Mouse (Mus musculus): Measurements from ENCODE around the gene Scn9a.

The Scn9a gene

DNA sequence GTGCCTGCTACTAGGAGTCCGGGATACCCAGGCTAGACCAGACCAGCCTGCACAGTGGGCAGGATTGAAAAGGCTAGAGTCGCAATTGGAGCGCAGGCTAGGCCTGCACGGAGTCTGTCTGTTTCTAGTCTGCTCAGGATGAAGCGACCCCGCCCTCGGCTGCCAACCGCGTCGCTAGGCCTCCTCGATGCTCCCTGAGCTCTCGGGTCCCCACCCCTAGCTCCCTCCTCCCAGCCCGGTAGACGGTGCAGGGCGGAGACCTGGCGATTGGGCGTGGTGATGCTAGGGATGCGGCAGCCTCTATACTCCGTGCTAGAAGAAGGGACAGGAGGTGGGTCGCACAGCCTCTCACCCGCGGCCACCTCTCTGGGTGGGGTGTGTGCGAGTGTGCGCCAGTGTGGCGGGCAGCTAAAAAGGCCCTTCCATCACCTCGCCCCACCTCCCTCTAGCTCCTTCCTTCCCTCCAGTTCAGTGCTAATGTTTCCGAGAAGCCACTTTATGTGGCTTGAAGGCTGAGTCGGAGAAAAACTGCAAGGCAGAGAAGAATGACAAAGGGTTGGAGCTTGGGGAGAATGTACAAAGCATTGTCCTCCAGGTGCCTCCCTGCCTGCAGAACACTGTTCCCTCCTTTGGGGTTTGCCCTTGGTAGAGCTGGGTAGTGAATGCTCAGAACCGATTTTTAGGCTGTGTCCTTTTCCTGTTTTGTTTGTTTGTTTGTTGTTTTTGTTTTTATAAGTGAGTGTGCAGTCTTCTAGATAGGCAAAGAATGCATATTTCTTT lies at the start of gene Scn9a:
Gene Scn9a (minus strand): TSS at position 383 of the 780 bp plus-strand sequence.
- DNase-seq (ENCODE audit: low spot score in 2 of 2) = no peak

DNA sequence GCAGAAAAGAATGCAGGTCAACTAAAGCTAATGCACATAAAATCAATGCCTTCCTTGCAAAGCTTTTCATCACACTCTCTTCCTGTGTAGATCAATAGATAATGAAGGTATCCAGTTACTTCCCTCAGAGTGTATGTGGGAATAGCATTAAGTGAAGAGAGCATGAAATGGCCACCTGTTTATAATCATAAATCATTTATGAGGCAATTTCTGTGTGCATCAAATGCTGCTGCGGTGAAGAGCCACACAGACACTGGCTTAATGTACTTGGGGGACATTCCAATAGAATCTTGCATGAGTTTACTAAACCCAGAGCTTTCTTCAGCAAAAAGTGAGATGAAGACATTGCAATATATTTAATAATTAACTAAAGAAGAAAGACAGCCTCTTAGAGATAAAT lies 27.2 kb upstream of the Scn9a start:
- DNase-seq (ENCODE audit: low spot score in 2 of 2) = no peak

DNA sequence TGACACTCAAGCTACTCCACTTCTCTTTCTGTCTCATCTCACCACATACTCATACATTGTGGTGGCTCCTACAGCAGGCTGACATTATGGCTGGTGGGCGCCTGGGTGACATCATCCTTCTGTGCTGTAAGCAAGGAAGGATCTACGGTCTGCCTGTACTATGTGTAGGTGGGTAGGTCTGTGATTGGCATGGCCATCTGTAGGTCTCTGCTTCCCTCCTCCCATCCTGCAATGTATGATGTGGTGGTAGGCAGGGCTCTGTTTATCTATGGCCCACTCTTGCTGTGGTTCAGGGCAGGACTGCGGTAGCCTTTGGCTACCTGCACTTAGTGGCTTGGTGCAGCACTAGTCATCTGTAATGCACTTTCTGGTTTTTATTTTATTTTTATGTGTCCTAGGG lies 21.7 kb upstream of the Scn9a start:
- DNase-seq (ENCODE audit: low spot score in 2 of 2) = no peak

DNA sequence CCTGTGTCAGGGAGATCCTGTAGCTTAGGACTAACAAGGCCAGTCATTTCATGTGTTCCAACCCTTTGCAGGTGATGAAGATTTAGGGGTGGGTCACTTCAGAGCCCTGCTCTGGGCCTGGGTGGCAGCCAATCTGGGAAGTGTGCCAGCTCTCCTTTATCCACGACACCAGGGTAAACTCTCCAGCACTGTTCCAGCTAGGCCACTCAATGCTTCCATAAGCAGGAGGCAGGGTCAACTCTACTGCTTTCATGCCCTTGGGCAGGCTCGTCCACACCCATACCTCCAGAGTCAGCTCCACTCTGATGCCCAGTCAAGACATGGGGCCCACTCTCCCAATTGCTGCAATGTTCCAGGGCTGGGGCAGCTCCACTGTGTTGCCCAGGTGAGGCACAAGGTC lies 20.7 kb upstream of the Scn9a start:
- no peak for DNase-seq (ENCODE audit: low spot score in 2 of 2)

DNA sequence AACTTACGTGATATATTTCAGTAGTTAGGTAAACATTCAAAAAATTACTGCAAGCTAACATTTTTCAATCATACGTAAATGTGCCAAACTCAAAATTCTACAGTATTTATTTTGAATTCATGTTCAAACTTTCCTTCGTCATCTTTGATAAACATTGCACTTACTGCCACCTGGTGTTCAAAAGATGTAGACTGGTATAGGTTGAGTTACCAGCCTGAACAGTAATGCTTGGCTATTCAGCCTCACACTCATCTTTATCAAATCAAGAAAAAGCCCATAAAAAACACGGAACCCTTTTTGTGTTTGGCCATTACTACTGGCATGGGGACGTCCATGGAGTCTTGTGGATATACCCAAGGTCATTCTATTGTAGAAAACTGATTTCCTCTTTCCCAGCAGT lies 9.6 kb upstream of the Scn9a start:
- DNase-seq (ENCODE audit: low spot score in 2 of 2) = no peak

DNA sequence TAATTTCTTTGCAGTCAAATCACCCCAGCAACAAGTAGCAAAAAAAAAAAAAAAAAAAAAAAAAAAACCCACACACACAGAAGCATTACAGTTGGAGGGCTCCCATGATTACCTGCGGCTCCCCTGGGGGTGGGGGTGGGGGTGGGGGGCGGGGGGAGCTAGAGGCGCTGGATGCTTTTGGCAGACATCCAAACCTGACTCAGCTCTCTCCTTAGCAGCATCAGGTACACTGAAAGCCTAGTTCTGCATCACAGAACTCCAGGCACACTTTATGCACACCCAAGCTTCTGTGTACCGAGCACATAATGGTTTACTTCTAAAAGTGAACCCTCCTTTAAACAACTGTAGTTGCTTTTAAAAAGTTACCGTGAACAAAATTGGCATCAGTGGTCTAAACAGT lies 2.0 kb downstream of the Scn9a start:
- no peak for DNase-seq (ENCODE audit: low spot score in 2 of 2)

DNA sequence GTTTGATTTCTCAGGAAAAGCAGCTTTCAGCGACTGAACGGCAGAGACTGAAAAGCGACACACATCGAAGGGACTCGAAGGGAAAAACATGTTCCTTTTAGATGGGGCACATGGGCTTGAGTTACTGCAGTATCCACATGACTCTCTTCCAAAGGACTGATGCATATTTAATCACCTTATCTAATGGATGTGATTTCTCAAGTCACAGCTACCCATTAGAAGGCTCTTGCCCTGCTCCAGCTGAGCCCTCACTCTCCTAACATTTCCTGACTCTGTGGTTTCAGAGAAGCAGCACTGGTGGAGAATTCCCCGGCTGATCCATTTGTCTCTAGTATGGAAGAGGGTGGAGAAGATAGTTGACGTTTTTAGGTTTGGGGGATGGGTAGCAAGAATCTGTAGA lies 23.7 kb downstream of the Scn9a start:
- DNase-seq (ENCODE audit: low spot score in 2 of 2) = no peak

DNA sequence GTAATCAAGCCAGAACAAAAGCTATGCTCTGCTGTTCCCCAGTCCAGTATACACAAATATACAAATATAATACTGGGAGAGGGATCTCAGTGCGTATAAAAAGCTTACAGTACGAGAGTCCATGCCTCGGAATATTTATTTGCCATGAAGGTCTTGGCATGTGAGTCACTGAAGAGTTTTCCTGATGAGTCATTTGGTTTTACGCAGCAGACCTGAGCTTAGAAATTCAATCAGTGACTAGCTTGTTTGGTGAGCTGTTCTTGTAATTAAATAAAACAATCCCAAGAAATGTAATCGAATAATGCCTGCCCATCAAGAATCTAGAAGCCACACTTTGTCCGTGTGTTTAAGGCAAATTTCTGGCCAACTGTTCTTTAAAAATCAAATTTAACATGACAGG lies 37.4 kb downstream of the Scn9a start:
- DNase-seq (ENCODE audit: low spot score in 2 of 2) = no peak

DNA sequence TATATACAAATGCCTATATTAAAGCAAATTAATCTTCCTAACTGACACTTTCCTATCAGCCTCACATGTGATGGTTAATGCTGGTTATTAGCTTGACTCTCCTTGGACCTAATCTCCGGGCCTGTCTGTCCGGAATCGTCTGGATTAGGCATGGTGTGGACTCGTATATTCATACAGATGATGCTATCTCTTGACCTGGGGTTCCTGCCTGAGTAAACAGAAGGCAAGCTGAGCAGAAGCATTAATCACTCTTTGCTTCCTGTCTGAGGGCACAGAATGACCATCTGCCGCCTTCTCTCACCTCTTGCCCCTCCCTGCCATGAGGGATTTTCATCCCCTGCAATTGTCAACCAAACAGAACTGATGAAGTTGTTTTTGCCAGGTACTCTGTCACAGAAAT lies 38.6 kb downstream of the Scn9a start:
- DNase-seq (ENCODE audit: low spot score in 2 of 2) = no peak

DNA sequence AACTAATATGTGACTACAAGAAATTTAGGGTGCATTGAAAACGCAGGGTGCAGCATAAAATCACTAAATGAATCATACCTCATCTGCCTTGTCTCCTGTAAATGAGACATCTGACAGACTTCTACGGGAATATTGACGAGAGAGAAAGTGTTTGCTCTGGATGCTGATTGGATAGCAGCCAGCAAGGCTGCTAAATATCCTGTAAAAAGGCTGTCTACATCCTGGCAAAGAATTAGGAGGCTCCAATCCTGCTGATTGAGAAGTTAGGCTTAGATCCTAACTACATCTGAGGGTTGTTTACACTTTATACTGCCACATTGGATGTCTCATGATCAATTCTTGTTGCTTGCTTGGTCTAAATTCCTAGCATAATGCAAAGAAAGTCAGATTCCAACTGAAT lies 44.6 kb downstream of the Scn9a start:
- DNase-seq (ENCODE audit: low spot score in 2 of 2) = no peak

DNA sequence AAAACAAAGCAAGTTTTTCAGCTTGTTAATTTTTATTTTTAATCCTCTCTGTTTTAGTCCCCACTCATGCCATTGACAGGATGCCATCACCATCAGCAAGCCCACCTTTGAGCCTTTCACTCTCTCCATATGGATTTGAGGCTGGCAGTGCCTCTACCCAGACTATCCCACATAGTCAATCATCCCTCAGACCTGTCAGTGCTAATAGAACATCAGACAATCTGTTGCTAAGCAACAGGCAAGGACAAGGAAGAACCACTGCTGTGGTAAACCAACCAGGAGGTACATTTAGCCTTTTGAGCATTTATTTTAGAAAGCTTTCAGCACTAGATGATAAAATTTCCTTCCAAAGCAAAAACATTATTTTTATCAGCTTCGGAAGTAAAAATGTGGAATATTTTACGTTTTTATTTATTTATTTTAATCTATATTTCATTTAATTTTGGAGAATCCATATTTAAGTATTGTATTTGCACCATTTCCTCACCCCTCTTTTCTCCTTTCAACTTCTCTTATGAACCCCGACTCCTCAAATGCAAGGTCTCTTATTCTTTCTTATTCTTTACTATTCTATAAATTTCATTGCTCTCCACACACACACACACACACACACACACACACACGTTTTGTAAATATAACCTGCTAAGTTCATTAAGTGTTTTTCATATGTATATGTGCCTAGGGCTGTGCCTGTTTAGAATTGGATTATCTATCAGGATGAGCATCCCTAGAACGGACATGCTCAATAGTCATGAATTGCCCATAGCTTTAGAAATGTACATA lies 54.5 kb downstream of the Scn9a start:
- DNase-seq (ENCODE audit: low spot score in 2 of 2) = no peak

DNA sequence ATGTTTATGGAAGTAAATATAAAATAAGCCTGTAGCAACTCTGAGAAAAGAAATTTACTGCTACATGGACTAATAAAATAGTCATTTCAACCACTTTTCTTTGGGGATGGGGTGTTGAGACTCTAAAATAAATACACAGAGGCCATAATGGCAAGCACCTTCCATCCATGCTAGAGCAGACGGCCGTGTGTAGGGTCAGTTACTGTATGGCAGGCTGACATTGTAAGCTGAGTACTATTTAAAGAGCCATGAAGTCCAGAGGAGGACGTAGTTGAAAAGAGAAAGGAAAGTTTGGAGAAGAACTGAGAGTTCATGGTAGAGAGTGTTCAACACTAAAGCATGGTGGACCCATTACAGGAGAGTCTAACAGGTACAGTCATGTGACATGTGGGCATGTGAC lies 86.5 kb downstream of the Scn9a start:
- no peak for DNase-seq (ENCODE audit: low spot score in 2 of 2)

DNA sequence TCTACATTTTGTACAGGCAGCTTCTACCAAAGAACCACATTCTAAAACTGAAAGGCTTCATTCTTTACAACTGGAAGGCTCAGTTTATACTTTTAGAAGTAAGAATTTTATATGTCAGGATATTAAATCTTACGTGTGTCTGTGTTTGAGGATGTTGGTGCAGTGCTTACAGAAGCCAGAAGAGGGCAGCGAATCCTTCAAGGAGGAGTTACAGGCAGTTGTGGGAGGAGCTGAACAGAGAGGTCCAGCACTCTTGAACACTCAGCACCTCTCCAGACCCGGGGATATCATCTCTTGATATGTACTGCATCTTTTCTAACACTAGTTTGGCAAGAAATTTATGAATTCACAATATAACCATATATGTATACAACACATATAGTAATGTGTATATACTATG lies 114.8 kb downstream of the Scn9a start:
- no peak for DNase-seq (ENCODE audit: low spot score in 2 of 2)

DNA sequence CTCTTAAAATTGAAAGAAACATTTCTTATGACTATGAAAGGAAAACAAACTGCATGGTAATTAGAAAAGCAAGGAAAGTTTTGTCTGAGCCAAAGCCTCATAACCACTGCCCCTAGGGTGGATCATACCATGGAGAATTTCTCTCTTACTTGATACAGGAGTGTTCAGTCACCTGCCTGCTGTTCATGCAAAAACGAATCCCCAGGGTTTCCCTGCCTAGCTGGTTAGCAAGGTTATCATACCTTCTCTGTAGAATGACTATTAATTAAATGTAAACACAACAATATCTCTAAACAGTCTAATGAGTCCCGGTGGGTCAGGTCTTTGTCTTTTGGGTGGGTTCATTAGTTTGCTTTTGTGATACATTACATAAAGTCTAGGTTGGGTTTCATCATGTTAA lies 123.3 kb downstream of the Scn9a start:
- DNase-seq (ENCODE audit: low spot score in 2 of 2) = no peak

DNA sequence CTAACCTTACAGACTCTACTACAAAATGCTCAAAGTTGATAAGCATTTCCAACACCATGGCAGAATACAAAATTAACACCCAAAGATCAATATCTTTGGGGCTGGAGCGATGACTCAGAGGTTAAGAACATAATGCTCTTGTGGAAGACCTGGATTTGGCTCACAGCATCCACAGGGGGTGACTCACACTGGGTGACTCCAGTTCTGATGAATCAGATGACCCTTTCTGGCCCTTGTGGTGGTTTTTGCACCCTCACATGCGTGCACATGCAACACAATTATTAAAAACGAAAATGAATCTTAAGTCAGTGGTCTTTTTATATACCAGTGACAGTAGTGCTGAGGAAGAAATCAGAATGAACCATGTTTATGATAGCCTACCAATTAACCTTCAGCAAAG lies 126.7 kb downstream of the Scn9a start:
- no peak for DNase-seq (ENCODE audit: low spot score in 2 of 2)

DNA sequence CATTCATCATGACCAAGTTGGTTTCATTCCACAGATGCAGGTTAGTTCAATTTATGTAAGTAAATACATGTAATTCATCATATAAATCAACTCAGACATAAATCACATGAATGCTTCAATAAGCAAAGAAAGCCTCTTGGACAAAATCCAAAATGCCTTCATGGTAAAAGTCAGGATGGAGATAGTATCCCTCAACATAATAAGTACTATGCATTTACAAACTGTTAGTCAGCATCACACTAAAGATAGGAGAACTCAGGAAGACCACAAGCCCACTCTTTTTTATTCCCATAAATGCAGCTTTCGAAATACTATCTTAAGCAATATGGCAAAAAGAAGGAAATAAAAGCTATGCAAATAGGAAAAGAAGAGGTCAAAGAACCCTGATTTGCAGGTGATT lies 127.1 kb downstream of the Scn9a start:
- DNase-seq (ENCODE audit: low spot score in 2 of 2) = no peak

DNA sequence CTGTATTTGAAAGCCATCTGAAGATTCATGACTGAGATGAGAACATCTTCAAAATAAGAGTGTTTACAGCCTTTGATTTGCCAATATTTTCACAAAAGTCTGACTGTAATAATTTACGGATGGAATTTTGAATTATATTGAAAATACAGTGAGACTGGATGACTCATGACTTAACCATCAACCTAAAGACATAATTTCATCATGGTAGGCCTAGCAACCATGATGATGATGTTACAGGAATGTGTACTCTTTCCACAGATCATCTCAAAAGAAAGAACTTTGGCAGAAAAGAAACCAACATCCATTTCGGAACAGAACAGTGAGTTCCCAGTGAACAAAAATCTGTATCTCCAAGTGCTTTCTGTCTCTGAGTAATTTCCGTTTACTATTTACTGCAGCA lies 132.6 kb downstream of the Scn9a start:
- DNase-seq (ENCODE audit: low spot score in 2 of 2) = no peak

DNA sequence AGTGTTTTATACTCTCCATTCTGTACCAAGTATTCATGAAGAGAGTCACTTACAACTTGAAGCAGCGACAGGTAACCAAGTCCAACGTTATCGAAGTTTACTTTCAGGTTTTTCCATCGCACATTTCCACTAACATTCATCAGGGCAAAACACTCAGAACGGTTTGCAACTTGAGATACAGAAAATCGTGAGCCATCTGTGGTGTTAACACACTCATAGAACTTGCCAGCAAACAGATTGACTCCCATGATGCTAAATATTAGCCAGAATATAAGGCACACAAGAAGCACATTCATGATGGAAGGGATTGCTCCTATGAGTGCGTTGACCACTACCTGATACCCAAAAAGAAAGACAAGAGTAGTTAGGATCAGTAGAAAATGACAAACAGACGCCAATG lies 140.2 kb downstream of the Scn9a start:
- no peak for DNase-seq (ENCODE audit: low spot score in 2 of 2)

DNA sequence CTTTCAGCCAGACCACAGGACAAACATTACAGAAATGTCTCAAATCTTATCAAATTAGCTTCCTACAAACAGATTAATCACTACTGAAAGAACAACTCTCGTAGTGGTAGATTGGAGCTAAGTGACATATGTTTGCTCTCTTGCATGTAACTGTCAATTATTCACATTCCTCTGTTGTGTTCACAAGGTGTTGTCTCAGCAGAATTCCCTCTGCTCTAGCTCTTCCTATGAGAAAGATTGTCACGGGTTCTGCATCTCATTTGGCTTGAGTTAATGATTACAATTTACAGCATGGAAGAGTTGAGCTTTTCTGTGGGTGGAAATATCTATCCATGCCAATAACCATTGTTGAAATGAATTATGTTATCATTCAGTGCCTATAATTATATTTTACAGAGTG lies 156.4 kb downstream of the Scn9a start:
- no peak for DNase-seq (ENCODE audit: low spot score in 2 of 2)

DNA sequence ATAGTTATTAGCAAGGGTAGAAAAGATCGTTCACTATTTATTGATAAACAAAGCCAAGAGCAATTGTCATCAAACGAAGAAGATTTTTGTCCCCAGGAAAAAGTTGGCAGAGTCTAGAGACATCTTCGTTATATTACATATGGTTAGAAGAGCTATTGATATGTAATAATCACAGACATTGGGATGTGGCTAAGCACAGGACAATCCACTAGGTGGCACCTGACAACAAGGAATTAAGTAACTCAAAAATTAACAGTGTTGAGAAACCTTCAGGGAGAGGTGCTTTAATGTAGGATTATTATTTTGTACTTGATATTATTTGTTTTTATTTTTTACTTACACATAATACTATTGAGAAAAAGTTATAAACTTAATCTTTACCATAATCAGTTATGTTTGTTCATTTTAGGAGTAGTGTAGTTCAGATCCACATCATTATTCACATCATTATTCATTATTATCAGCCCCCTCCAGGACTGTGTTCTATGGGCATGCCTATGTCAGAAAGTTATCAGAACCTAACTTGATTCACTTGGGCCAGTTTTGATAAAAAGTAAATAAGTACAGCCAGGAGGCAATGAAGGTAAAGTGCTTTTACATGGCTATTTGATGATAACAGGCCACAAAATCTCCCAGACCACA lies 161.5 kb downstream of the Scn9a start:
- DNase-seq (ENCODE audit: low spot score in 2 of 2) = no peak

DNA sequence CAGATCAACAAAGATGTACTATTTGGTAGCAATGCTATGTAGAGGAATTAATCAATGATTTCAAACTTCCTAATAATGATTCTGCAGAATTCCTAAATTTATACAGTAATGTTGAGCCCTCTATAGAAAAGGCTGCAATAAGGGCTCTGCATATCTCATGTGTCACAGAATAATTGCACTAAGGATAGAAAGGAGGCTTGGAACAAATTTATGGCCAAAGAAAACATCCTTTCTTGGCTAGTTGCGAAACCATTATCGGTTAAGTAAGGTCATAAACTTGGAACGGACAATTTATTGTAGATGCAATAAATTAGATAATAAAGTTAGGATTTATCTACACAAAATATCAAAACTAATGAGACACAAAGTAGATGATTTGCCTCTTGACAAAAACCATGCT lies 169.3 kb downstream of the Scn9a start:
- DNase-seq (ENCODE audit: low spot score in 2 of 2) = no peak

DNA sequence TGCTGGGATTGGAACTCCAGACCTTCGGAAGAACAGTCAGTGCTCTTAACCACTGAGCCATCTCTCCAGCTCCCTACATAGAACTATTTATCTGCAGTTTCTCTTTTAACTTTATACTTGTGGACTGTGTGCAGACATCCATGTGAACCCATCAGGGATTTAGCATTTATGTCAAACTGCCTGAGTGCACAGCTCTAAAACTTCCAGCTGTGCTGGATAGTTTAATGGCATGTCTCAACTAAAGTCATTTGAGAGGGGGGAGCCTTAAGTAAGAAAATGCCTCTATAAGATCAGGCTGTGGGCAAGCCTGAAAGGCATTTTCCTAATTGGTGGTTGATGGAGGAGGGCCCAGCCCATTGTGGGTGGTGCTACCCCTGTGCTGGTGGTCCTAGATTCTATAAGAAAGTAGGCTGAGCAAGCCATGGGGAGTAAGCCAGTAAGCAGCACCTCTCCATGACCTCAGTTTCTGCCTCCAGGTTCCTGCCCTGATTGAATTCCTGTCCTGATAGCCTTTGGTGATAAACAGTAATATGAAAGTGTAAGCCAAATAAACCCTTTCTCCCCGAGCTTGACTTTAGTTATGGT lies 169.8 kb downstream of the Scn9a start:
- DNase-seq (ENCODE audit: low spot score in 2 of 2) = no peak

DNA sequence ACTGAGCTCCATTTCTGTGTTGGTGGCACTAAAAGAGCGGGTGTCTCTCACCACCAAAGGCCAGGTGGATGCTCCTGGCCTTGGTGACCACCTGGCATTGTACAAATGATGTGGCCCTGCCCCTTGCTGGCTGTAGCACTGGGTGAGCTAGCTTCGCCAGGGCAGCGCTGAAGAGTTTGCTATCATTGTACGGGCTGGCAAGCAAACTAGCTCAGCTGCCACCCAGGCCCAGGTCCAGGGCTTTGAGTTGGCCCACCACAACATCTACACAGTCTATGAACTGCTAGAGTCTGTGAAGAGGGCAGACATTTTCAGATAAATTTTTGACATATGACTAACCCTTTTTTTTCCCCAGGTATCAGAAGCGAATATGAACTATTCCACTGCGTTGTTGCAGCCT lies 170.8 kb downstream of the Scn9a start:
- DNase-seq (ENCODE audit: low spot score in 2 of 2) = no peak
